Mouse (Mus musculus): Measurements from ENCODE around the gene Gm16223.

Gm16223 gene

DNA sequence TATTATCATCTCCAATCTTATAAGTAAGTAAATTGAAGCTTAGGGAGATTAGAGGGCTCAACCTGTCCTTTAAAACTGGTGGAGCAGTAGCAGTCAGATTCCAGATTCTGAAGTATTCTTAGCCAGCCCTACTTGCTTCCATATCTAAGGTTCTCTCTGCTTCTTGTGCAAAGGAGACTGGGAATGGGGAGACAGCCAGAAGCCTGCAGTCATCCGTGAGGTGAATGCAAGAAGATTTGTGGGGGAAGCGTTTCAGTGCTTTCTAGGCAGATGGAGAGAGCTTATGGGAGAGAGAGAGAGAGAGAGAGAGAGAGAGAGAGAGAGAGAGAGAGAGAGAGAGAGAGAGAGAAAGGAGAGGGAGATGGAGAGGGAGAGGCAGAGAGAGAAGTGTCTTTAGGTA lies 160.9 kb downstream of the Gm16223 start:
- DNase-seq, result no peak

- DNase-seq, result no peak
Measured at GRCm38 (mm10) chr5:42239291-42239690, 171.5 kb downstream of the Gm16223 start.

- no peak for DNase-seq
Measured at GRCm38 (mm10) chr5:42239806-42240205, 172.0 kb downstream of the Gm16223 start.

GRCm38 (mm10) chr5:42250376-42250775 lies 182.6 kb downstream of the Gm16223 start:
- no peak for DNase-seq
